Mouse (Mus musculus) MEL (cell line): ENCODE results near the gene Hdac4. TPM values are rescaled to one million over a fixed set of nuclear protein-coding genes. Genes with fewer than 3 reads are reported as not detected.
A peak's percentile ranks its signal among the peaks of the same experiment; 100 is the strongest.

Experiments used
- DNase-seq: peaks from one replicate; pipeline ENCODE4 v3.0.0; 2011; ENCODE audit warnings: low read depth, low spot score
- H3K27ac ChIP-seq: 2 replicates; pipeline ENCODE4 v1.5.1; 2012; ENCODE audit warnings: low read depth, mild to moderate bottlenecking, control low read depth, low read length, moderate library complexity; ENCODE audit not compliant: control insufficient read depth
- H3K27me3 ChIP-seq, 2 experiments: fragments of 150-350 bp in 1 of 2; sonication (generic) in 1 of 2; 2 replicates each; pipeline ENCODE4 v1.6.1; 2012; ENCODE audit warnings: low read length in 2 of 2, mild to moderate bottlenecking in 2 of 2, improper control_type of control experiment in 1 of 2, moderate library complexity in 1 of 2; ENCODE audit not compliant: insufficient read depth in 2 of 2, control insufficient read depth in 1 of 2
- H3K36me3 ChIP-seq, 2 experiments: 2 replicates each; pipeline ENCODE4 v1.6.1; 2012 to 2014; ENCODE audit warnings: low read length in 2 of 2, improper control_type of control experiment in 1 of 2, inconsistent platforms in 1 of 2, mild to moderate bottlenecking in 1 of 2; ENCODE audit not compliant: insufficient read depth in 2 of 2, control insufficient read depth in 1 of 2
- H3K4me1 ChIP-seq, 2 experiments: fragments of 150-350 bp in 1 of 2; sonication (generic) in 1 of 2; 2 replicates each; pipeline ENCODE4 v1.6.1; 2012; ENCODE audit warnings: low read length in 2 of 2, improper control_type of control experiment in 1 of 2, mild to moderate bottlenecking in 1 of 2; ENCODE audit not compliant: insufficient read depth in 2 of 2, control insufficient read depth in 1 of 2
- H3K4me3 ChIP-seq, 2 experiments: fragments of 150-350 bp in 1 of 2; sonication (generic) in 1 of 2; 2 replicates each; pipeline ENCODE4 v1.5.1; 2012; ENCODE audit warnings: low read depth in 2 of 2, low read length in 2 of 2, mild to moderate bottlenecking in 2 of 2, moderate library complexity in 2 of 2, control low read depth in 1 of 2, improper control_type of control experiment in 1 of 2; ENCODE audit not compliant: control insufficient read depth in 1 of 2, insufficient read depth in 1 of 2
- H3K79me2 ChIP-seq: 2 replicates; pipeline ENCODE4 v1.6.1; 2012; ENCODE audit warnings: mild to moderate bottlenecking, low read length, moderate library complexity; ENCODE audit not compliant: control insufficient read depth, poor library complexity, insufficient read depth
- H3K9ac ChIP-seq: 2 replicates; pipeline ENCODE4 v1.6.1; 2012; ENCODE audit warnings: low read depth, mild to moderate bottlenecking, control low read depth, low read length, moderate library complexity; ENCODE audit not compliant: control insufficient read depth, poor library complexity, severe bottlenecking
- H3K9me3 ChIP-seq: fragments of 150-350 bp; sonication (generic); replicated peaks from 2 replicates; pipeline ENCODE4 v1.6.1; 2012; ENCODE audit warnings: mild to moderate bottlenecking, low read length, improper control_type of control experiment, moderate library complexity; ENCODE audit not compliant: insufficient read depth
- BHLHE40 ChIP-seq: IDR thresholded peaks from 2 replicates; pipeline ENCODE4 v1.6.1; 2012; ENCODE audit warnings: low read depth, mild to moderate bottlenecking, inconsistent platforms, low read length, improper control_type of control experiment, borderline replicate concordance
- CHD1 ChIP-seq: IDR thresholded peaks from 2 replicates; pipeline ENCODE4 v1.6.1; 2012; ENCODE audit warnings: low read depth, mild to moderate bottlenecking, inconsistent platforms, low read length, improper control_type of control experiment
- E2F4 ChIP-seq: IDR thresholded peaks from 2 replicates; pipeline ENCODE4 v1.6.1; 2011; ENCODE audit warnings: low read depth, low read length, improper control_type of control experiment, borderline replicate concordance
- ELF1 ChIP-seq: IDR thresholded peaks from 2 replicates; pipeline ENCODE4 v1.6.1; 2014; ENCODE audit warnings: low read depth, mild to moderate bottlenecking, inconsistent platforms, low read length, improper control_type of control experiment, moderate library complexity
- EP300 ChIP-seq, 2 experiments: IDR thresholded peaks; 2 replicates each; pipeline ENCODE4 v1.6.1; 2011; ENCODE audit warnings: improper control_type of control experiment in 2 of 2, low read length in 2 of 2, low read depth in 1 of 2, mild to moderate bottlenecking in 1 of 2
- GATA1 ChIP-seq: IDR thresholded peaks from 2 replicates; pipeline ENCODE4 v1.6.1; 2011; ENCODE audit warnings: low read depth, low read length, improper control_type of control experiment
- HCFC1 ChIP-seq: IDR thresholded peaks from 2 replicates; pipeline ENCODE4 v1.6.1; 2012; ENCODE audit warnings: low read depth, mild to moderate bottlenecking, inconsistent platforms, low read length, improper control_type of control experiment, moderate library complexity
- KAT2A ChIP-seq: conservative IDR thresholded peaks from 2 replicates; pipeline ENCODE4 v1.6.1; 2012; ENCODE audit warnings: low read depth, low read length, improper control_type of control experiment, inconsistent platforms
- MAFK ChIP-seq: IDR thresholded peaks from 2 replicates; pipeline ENCODE4 v1.6.1; 2011; ENCODE audit warnings: low read depth, mild to moderate bottlenecking, low read length, improper control_type of control experiment, borderline replicate concordance
- MAZ ChIP-seq: IDR thresholded peaks from 2 replicates; pipeline ENCODE4 v1.6.1; 2012; ENCODE audit warnings: low read depth, mild to moderate bottlenecking, inconsistent platforms, low read length, improper control_type of control experiment
- MEF2A ChIP-seq: IDR thresholded peaks from 2 replicates; pipeline ENCODE4 v1.6.1; 2014; ENCODE audit warnings: low read depth, mild to moderate bottlenecking, inconsistent platforms, low read length, improper control_type of control experiment; ENCODE audit not compliant: poor library complexity, insufficient replicate concordance, severe bottlenecking; ENCODE audit errors: extremely low read depth
- MXI1 ChIP-seq: IDR thresholded peaks from 2 replicates; pipeline ENCODE4 v1.6.1; 2011; ENCODE audit warnings: mild to moderate bottlenecking, low read depth, low read length, improper control_type of control experiment
- MYB ChIP-seq: IDR thresholded peaks from 2 replicates; pipeline ENCODE4 v1.6.1; 2011; ENCODE audit warnings: mild to moderate bottlenecking, low read depth, low read length, improper control_type of control experiment
- MYC ChIP-seq: IDR thresholded peaks from 2 replicates; pipeline ENCODE4 v1.6.1; 2011; ENCODE audit warnings: low read depth, mild to moderate bottlenecking, low read length, improper control_type of control experiment, moderate library complexity
- NELFE ChIP-seq: IDR thresholded peaks from 2 replicates; pipeline ENCODE4 v1.6.1; 2011; ENCODE audit warnings: low read depth, low read length, improper control_type of control experiment
- NRF1 ChIP-seq: IDR thresholded peaks from 2 replicates; pipeline ENCODE4 v1.6.1; 2014; ENCODE audit warnings: low read depth, mild to moderate bottlenecking, inconsistent platforms, low read length, improper control_type of control experiment, moderate library complexity; ENCODE audit not compliant: poor library complexity, insufficient read depth, severe bottlenecking
- POLR2A ChIP-seq, 2 experiments: IDR thresholded peaks; 2 replicates each; pipeline ENCODE4 v1.6.1; 2011 to 2012; ENCODE audit warnings: low read length in 2 of 2, mild to moderate bottlenecking in 2 of 2, control low read depth in 1 of 2, improper control_type of control experiment in 1 of 2, low read depth in 1 of 2, moderate library complexity in 1 of 2; ENCODE audit not compliant: control insufficient read depth in 1 of 2, insufficient read depth in 1 of 2, poor library complexity in 1 of 2
- POLR2AphosphoS2 ChIP-seq: IDR thresholded peaks from 2 replicates; pipeline ENCODE4 v1.6.1; 2011; ENCODE audit warnings: low read length, improper control_type of control experiment
- POLR2AphosphoS5 ChIP-seq: IDR thresholded peaks from 2 replicates; pipeline ENCODE4 v1.6.1; 2012; ENCODE audit warnings: low read depth, borderline replicate concordance, mild to moderate bottlenecking, inconsistent platforms, low read length, moderate library complexity, mixed read lengths
- SIN3A ChIP-seq: IDR thresholded peaks from 2 replicates; pipeline ENCODE4 v1.6.1; 2012; ENCODE audit warnings: low read length, improper control_type of control experiment, inconsistent platforms
- TAL1 ChIP-seq: IDR thresholded peaks from 2 replicates; pipeline ENCODE4 v1.6.1; 2012; ENCODE audit warnings: mild to moderate bottlenecking, inconsistent platforms, low read length, moderate library complexity, mixed read lengths
- USF2 ChIP-seq, 2 experiments: IDR thresholded peaks; 2 replicates each; pipeline ENCODE4 v1.6.1; 2011 to 2012; ENCODE audit warnings: improper control_type of control experiment in 2 of 2, low read length in 2 of 2, borderline replicate concordance in 1 of 2, inconsistent platforms in 1 of 2, low read depth in 1 of 2, mild to moderate bottlenecking in 1 of 2; ENCODE audit not compliant: insufficient read depth in 1 of 2
- ZKSCAN1 ChIP-seq: IDR thresholded peaks from 2 replicates; pipeline ENCODE4 v1.6.1; 2012; ENCODE audit warnings: low read depth, mild to moderate bottlenecking, inconsistent platforms, low read length, improper control_type of control experiment, moderate library complexity
- ZMIZ1 ChIP-seq: IDR thresholded peaks from 2 replicates; pipeline ENCODE4 v1.6.1; 2012; ENCODE audit warnings: low read depth, mild to moderate bottlenecking, inconsistent platforms, low read length, improper control_type of control experiment, moderate library complexity
- ZNF384 ChIP-seq: IDR thresholded peaks from 2 replicates; pipeline ENCODE4 v1.6.1; 2012; ENCODE audit warnings: low read depth, mild to moderate bottlenecking, inconsistent platforms, low read length, improper control_type of control experiment
- polyA plus RNA-seq, 2 experiments: library from polyadenylated mRNA; stranded (reverse) in 1 of 2; unstranded in 1 of 2; fragments of >175 nt in 1 of 2; fragments of >200 nt in 1 of 2; gene quantifications; 2 replicates each; pipeline versions ENCODE4 v1.2.1 to v1.2.4; 2012; ENCODE audit warnings: low replicate concordance in 2 of 2, low read depth in 1 of 2; ENCODE audit not compliant: insufficient read length in 2 of 2, insufficient read depth in 1 of 2, missing spikeins in 1 of 2
- total RNA-seq: library from RNA; depleted of rRNA; stranded (reverse); fragments of 300-350 nt; gene quantifications from 2 replicates; pipeline ENCODE4 v1.2.3, GENCODE M21; 2012

Hdac4 gene
- total and polyA plus RNA-seq, 3 experiments: 11.0 to 19.5 (median 12.3) TPM

- Histone ChIP-seq H3K27me3 (no peaks in the 10 kb centered on the region), H3K9me3 (no peaks in the 10 kb centered on the region), H3K79me2 (no peaks in the 10 kb centered on the region), H3K4me1 (peaks cover 11 to 26% of the 10 kb centered on the region in 2 experiments), H3K36me3 (peaks cover 0 to 21% of the 10 kb centered on the region in 2 experiments; a peak in 2 of 4 replicates), H3K27ac (no peak overlapping the region)
- TF ChIP-seq BHLHE40 (no peak), MXI1 (no peak), ZKSCAN1 (no peak), MAZ (no peak), ELF1 (no peak), EP300 (IDR thresholded peaks at IDR 0.05; ENCODE audit: low read depth in 1 of 2, low read length in 2 of 2) (no peak), NRF1 (no peak), MAFK (no peak), ZNF384 (no peak), MYC (no peak), MYB (no peak), HCFC1 (no peak), E2F4 (no peak), ZMIZ1 (no peak)
- TF ChIP-seq, all 39 proteins: peak for 0
- no peak overlapping the region for H3K9ac ChIP-seq
- peak; percentile 35 for DNase-seq
- H3K4me3 ChIP-seq: no peak overlapping the region
Observed at GRCm38 (mm10) chr1:92064307-92064706, 131.2 kb downstream of the Hdac4 start.

- H3K79me2 ChIP-seq: no peaks in the 10 kb centered on the region; the same call in 1 of the 2 replicates
- no peak for DNase-seq
- no peaks in the 10 kb centered on the region for H3K9me3 ChIP-seq
- no peak overlapping the region for H3K27ac ChIP-seq
- peaks cover 0 to 31% of the 10 kb centered on the region in 2 experiments; a peak in 2 of 4 replicates for H3K36me3 ChIP-seq
- no peak overlapping the region for H3K4me3 ChIP-seq
- H3K4me1 ChIP-seq: peaks cover 16 to 35% of the 10 kb centered on the region in 2 experiments
- TF ChIP-seq NELFE: no peak
- no peak for TF ChIP-seq GATA1
- no peak for TF ChIP-seq POLR2AphosphoS5
- TF ChIP-seq KAT2A: no peak
- TF ChIP-seq MXI1: no peak
- no peak for TF ChIP-seq USF2 (IDR thresholded peaks at IDR 0.05; ENCODE audit: borderline replicate concordance in 1 of 2, insufficient read depth in 1 of 2, low read depth in 1 of 2, low read length in 2 of 2)
- TF ChIP-seq CHD1: no peak
- no peak for TF ChIP-seq MEF2A
- no peak for TF ChIP-seq ZKSCAN1
- no peak for TF ChIP-seq POLR2A (IDR thresholded peaks at IDR 0.05; ENCODE audit: control insufficient read depth in 1 of 2, insufficient read depth in 1 of 2, low read depth in 1 of 2, low read length in 2 of 2, poor library complexity in 1 of 2)
- no peak for TF ChIP-seq SIN3A
- no peak for TF ChIP-seq MAFK
- TF ChIP-seq MYC: no peak
- TF ChIP-seq TAL1: no peak
- TF ChIP-seq NRF1: no peak
- no peak for TF ChIP-seq POLR2AphosphoS2
- no peak for TF ChIP-seq MAZ
- no peak for TF ChIP-seq BHLHE40
- H3K27me3 ChIP-seq: no peaks in the 10 kb centered on the region
- no peak overlapping the region for H3K9ac ChIP-seq
Observed at GRCm38 (mm10) chr1:92063271-92063670, 132.2 kb downstream of the Hdac4 start.
